Mouse (Mus musculus) liver, adult (tissue): Measurements from ENCODE around the gene Lipe.

ENCODE experiments used
- GATA4 ChIP-seq: IDR thresholded peaks from 2 replicates; pipeline ENCODE4 v1.6.1; 2014; ENCODE audit warnings: mild to moderate bottlenecking, low read length; ENCODE audit not compliant: insufficient replicate concordance

Gene Lipe

GRCm38 (mm10) chr7:25398610-25399009 lies at the start of gene Lipe:
TSS of gene Lipe (minus strand) at chr7:25398710.
- no peak for TF ChIP-seq GATA4

- no peak for TF ChIP-seq GATA4
Measured at GRCm38 (mm10) chr7:25440816-25441153, 42.3 kb upstream of the Lipe start.

GRCm38 (mm10) chr7:25439978-25440815 lies 41.7 kb upstream of the Lipe start:
- TF ChIP-seq GATA4: no peak

- TF ChIP-seq GATA4: no peak
Measured at GRCm38 (mm10) chr7:25439124-25439822, 40.8 kb upstream of the Lipe start.

- TF ChIP-seq GATA4: no peak
Measured at GRCm38 (mm10) chr7:25436704-25437103, 38.2 kb upstream of the Lipe start.

GRCm38 (mm10) chr7:25436226-25436625 lies 37.7 kb upstream of the Lipe start:
- TF ChIP-seq GATA4: no peak

GRCm38 (mm10) chr7:25435546-25435851 lies 37.0 kb upstream of the Lipe start:
- TF ChIP-seq GATA4: no peak

GRCm38 (mm10) chr7:25434654-25435545 lies 36.4 kb upstream of the Lipe start:
- TF ChIP-seq GATA4: no peak

GRCm38 (mm10) chr7:25433781-25434560 lies 35.5 kb upstream of the Lipe start:
- TF ChIP-seq GATA4: no peak

- no peak for TF ChIP-seq GATA4
Measured at GRCm38 (mm10) chr7:25433007-25433541, 34.6 kb upstream of the Lipe start.

GRCm38 (mm10) chr7:25432381-25432780 lies 33.9 kb upstream of the Lipe start:
- no peak for TF ChIP-seq GATA4

- no peak for TF ChIP-seq GATA4
Measured at GRCm38 (mm10) chr7:25429886-25430784, 31.6 kb upstream of the Lipe start.

- no peak for TF ChIP-seq GATA4
Measured at GRCm38 (mm10) chr7:25428321-25428720, 29.8 kb upstream of the Lipe start.

GRCm38 (mm10) chr7:25427144-25427543 lies 28.6 kb upstream of the Lipe start:
- TF ChIP-seq GATA4: no peak
